Mouse (Mus musculus) myocyte (in vitro differentiated cells): ENCODE data around the gene Pole4.

Experiments used
- CEBPB ChIP-seq: IDR thresholded peaks from 2 replicates; pipeline ENCODE4 v1.6.1; 2011; ENCODE audit warnings: mild to moderate bottlenecking, moderate library complexity; ENCODE audit not compliant: poor library complexity, insufficient read depth, severe bottlenecking
- E2F4 ChIP-seq: IDR thresholded peaks from one replicate; pipeline ENCODE4 v1.6.1; 2011; ENCODE audit warnings: mild to moderate bottlenecking, control low read depth, moderate library complexity; ENCODE audit not compliant: insufficient read depth
- MYOD1 ChIP-seq, 3 experiments: IDR thresholded peaks; one replicate each; pipeline ENCODE4 v1.6.1; 2011; ENCODE audit warnings: control low read depth in 2 of 3, low read depth in 2 of 3, mild to moderate bottlenecking in 2 of 3, moderate library complexity in 1 of 3; ENCODE audit not compliant: insufficient read length in 2 of 3, control insufficient read depth in 1 of 3
- POLR2A ChIP-seq: IDR thresholded peaks from one replicate; pipeline ENCODE4 v1.6.1; 2011; ENCODE audit warnings: low read depth, mild to moderate bottlenecking, control low read depth, moderate library complexity; ENCODE audit not compliant: insufficient read length
- POLR2AphosphoS2 ChIP-seq: IDR thresholded peaks from one replicate; pipeline ENCODE4 v1.6.1; 2011; ENCODE audit warnings: low read depth, control low read depth; ENCODE audit not compliant: insufficient read length
- REST ChIP-seq: IDR thresholded peaks from one replicate; pipeline ENCODE4 v1.6.1; 2011; ENCODE audit warnings: mild to moderate bottlenecking, control low read depth, moderate library complexity; ENCODE audit not compliant: insufficient read depth, insufficient read length
- USF1 ChIP-seq: IDR thresholded peaks from one replicate; pipeline ENCODE4 v1.6.1; 2011; ENCODE audit warnings: low read depth, mild to moderate bottlenecking, control low read depth, moderate library complexity

GRCm38 (mm10) chr6:82735347-82735746 is 30.2 kb upstream of the Pole4 start:
- no peak for TF ChIP-seq POLR2A
- TF ChIP-seq USF1 = no peak
- TF ChIP-seq MYOD1 (IDR thresholded peaks at IDR 0.05; ENCODE audit: control insufficient read depth in 1 of 3, insufficient read length in 2 of 3, low read depth in 2 of 3) = no peak
- TF ChIP-seq CEBPB = no peak
- no peak for TF ChIP-seq E2F4
- TF ChIP-seq POLR2AphosphoS2 = no peak
- no peak for TF ChIP-seq REST
